Mouse (Mus musculus) forelimb bud, embryonic 11.5 days (tissue): Measurements from ENCODE around the gene Fam107b.

ENCODE experiments used
- DNase-seq: peaks from one replicate; pipeline ENCODE4 v3.0.0-alpha.2; 2012; ENCODE audit warnings: low read depth, low spot score

The Fam107b gene

DNA sequence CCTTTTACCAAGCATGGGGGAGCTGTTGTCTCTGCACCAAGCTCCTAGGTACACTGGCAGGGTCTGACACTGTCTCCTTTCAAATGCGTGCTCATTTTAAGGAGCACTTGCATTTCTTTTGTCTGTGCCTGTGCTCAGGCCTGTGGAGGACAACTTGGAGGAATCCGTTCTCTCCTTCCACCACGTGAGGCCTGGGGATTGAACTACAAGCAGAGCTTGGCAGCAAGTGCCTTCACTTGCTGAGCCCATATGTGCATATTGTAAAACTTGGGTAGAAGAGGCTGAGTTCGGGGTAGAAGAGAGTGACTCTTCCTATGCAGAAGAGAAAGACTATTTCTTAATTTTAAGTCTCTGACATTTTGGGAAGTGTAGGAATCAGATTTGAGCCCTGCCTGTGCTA is 202.8 kb downstream of the Fam107b start:
- DNase-seq, result no peak

DNA sequence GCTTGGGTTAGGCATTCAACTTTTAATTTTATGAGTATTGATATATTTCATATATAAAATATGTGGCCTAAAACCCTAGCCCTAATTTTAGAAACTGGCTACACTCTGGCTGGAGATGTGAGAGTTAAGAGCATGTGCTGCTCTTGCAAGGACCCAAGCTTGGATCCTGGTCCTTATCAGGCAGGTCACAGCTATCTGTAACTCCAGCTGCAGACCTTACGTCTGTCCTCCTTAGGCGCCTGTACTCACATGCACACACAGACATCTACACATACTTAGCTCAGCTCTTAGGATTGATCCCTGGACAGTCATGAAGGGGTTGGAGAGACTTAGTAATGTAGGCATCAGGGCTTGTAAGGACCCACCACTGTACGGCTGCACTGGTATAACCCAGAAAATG is 205.3 kb downstream of the Fam107b start:
- no peak for DNase-seq

DNA sequence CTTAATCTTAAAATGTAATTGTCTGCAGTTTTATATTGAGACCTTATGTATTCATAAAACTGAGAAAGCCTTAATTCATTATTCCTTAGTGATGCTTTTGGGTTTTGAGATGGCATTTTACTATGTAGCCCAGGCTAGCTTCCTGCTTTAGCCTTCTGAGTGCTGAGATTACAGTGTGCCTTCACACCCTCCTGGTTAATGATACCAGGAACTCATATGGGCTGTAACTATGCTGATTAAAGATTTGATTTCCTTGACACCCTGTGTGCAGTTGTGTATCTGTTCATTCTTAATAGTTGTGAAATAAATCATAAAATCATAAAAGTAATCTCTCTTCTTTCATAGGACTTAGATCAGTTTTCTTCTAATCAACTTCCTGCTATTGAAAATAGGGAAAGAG is 205.8 kb downstream of the Fam107b start:
- no peak for DNase-seq

DNA sequence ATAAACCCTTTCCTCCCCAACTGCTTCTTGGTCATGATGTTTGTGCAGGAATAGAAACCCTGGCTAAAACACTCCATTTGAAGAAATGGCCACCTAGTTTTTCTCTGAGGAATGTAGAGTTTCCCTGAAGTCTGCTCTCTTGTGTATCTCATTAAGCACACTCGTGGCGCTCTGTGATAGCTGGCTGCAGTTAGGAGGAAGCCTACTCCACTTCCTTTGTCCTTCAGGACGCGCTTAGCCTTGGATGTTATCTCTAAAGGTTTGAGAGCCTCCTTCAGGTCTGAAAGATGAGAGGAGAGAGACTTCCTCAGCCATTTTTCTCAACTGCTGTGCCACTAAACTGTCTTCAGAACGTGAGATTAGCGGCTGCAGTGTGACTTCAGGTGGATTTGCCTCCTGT is 207.4 kb downstream of the Fam107b start:
- no peak for DNase-seq

DNA sequence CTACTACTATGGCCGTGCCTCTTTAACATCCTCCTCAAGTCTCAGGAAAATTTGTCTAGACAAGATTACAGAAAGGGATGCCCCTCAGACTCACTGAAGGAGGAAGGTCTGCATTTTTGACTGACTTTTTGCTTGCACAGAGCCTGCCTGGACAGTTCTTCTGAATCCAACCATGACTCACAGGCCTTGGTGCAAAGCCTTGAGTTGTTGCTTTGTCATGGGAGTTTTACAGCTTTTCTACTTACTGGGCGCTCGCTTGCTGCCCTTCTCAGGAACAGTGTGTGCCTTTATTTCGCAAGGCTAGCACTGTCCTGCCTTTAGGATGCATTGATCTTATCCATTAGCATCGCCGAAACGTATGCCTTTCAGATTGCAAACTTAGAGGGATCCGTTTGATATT is 215.3 kb downstream of the Fam107b start:
- DNase-seq, result no peak

DNA sequence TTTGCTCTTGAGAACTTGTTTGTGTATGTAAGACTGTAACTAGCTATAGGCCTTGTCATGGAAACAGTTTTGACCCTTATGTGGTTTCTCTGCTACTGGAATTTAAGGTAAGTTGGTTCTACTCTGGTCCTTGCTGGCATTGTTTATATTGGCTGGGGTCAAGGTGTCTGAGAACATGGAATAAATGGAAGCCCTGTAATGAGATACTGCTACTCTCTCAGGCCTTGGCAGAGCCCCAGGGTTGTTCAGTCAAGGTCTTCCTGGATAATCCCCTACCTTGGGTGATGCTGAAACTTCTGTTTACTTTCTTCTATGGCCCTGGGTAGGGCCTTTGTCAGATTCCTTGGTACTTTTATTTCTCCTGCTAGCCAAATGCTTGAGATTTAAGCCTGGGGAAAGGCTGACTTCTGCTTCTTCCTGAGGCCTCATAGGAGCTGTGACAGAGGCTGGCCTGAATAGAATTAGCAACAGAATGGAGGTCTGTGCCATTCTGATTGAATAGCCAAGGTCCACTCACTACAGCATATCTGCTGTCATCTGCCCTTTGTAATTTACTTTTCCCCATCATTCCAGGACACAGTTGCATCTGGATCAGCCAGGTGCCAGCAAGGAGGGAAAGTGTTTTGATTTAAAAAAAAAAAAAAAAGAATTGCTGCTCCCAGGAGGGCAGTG is 217.6 kb downstream of the Fam107b start:
- no peak for DNase-seq

GRCm38 (mm10) chr2:3788424-3788786 is 218.1 kb downstream of the Fam107b start:
- no peak for DNase-seq

DNA sequence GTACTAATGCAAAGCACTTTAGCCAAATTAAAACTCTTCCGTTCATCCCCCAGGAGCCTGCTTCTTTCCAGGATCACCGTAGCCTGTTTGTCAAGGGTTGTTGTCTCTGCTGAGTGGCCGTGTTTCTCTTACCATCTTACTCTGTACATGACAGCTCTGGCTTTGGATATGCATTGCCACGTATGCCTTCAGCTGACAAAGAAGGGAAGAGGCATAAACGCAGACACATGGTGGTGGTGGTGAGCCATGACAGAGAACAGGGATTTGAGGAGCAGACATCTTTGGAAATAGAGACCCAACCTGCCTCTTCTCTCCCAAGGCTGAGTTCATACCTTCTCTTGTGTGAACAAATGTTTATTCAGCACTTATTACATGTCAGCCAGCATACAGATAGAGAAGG is 226.3 kb downstream of the Fam107b start:
- DNase-seq, result no peak

- peak; percentile 69 for DNase-seq
Observed at GRCm38 (mm10) chr2:3799767-3800554, 229.7 kb downstream of the Fam107b start.

GRCm38 (mm10) chr2:3800555-3800878 is 230.2 kb downstream of the Fam107b start:
- no peak for DNase-seq

DNA sequence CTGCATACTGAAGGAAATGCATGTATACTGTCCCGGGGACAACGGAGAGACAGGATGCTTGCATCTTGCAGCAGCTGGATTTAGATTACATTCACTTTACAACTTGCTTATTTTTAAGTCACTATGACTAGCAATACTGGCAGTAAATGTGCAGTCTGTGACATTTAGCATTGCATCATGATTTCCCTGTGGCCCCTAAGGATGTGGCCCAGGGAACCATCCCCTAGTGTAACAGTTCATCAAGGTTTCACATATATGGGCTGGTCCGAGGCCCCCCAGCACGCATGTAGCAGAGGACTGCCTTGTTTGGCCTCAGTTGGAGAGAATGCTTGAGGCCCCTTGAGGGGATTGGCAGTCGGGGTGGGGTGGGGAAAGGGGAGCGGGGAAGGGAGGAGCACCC is 235.5 kb downstream of the Fam107b start:
- no peak for DNase-seq

DNA sequence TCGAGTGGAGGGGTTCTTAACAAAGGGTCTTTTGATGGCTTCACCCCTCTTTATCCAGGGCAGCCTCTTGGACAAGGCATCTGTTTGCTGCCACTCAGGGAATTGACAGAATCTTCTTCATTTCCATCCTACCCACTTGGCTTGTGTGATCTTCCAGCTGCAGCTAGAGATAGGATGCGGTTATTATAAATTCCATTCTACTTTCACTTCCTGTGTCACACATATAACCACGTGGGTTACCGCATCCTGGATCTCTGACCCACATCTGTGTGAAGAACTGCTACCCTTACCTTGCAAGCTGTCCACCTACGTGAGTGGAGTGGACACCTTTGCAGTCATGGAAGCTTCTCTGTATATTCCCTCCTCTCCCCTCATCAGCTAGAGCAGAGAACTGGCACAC is 240.0 kb downstream of the Fam107b start:
- DNase-seq, result no peak

DNA sequence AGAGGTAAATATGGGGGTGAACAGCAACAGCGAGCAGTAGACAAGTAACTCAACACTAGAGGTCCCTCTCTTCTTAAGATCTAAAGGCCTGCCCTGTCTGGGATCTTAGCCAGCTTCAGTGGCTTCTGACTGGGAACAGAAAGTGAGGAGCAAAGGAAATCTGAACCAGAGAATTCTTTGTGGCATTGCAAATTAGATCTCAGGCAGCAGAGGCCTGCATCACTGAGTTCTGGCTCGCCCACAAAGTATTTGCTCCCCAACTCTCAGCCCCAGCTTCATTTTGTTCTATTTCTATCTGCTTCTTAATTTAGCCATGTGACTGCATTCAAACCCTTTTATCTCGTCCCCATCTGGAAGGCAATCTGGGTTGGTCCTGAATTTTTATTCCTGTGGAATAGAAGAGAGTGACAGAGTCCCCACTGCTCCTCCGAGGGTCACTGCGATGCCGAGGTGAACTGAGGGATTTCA is 245.9 kb downstream of the Fam107b start:
- DNase-seq, result peak; percentile 14

DNA sequence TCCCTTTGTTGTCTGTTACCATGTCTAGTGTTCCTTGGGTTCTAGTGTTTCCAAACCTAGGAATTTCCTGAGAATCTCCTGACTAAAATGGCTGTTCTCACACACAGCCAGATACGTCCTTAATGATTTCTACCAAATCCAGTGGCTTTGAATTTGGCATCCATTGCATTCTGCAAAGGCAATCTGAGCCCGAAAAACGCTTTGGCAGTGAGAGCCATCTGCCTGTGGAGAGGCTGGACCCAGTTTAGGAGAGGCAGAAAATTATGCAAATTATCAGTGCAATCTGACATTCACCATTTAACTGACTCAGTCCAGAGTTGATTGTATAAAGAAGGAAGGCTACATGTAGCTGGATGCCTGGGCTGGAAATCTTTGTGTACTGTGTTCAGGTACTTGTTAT is 247.3 kb downstream of the Fam107b start:
- DNase-seq, result no peak

DNA sequence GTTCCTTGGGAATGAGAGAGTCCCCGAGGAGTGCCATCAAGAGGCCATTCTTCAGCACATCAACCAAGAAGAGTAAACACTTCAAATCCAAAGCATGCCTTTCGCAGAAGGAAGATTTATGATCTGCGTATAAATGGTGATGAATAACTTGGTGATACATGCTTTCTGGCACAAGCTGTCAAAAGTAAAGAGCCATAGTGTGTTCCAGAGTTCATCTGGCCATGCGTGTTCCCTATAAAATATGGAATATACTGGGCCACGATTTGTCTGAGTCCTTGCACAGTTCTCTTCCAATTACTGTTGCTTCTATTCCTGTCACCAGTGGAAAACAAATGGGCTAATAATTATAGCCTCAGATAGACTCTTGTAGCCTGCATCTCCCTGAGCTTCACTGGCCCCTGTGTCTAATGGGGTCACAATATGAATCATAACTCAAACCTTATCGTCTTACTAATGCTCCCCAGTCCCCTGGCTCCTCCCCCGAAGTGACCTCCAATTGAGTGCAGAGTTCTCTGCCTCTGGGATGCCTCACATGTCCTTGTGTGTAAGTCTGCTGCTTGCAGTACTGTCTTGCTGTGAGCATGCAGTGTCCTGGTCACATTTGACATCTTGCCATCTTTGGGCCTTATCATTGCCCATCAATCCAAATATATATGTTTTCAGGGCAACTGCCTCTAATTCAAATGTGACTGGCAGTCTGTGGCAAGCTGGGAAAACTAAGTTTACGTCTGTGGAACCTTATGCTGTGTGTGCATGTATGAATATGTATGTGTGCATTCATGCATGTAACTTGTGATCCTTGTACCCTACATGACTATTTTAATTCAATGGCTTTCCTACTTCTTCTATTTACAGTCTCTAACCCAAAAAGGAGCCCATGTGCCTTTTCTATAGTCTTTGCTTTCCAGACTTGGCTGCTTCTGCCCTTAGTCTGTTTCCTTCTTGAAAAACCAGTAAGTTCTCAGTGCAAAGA is 252.5 kb downstream of the Fam107b start:
- DNase-seq, result no peak
